Mouse (Mus musculus) lung, adult 10 weeks (tissue): ENCODE results near the gene Gm13090. TPM values are rescaled to one million over a fixed set of nuclear protein-coding genes. Genes with fewer than 3 reads are reported as not detected.

Experiments
- polyA plus RNA-seq: library from polyadenylated mRNA; stranded (reverse); fragments of 350-450 nt; fragmentation: Illumina TruSeq; extraction: RNeasy Lipid Tissue Mini Kit (QIAGEN cat#74804); gene quantifications from one replicate; pipeline ENCODE4 v1.2.3, GENCODE M21; 2014; ENCODE audit warnings: low read depth, low replicate concordance; ENCODE audit not compliant: insufficient read depth

Gene Gm13090
- polyA plus RNA-seq: not detected

DNA sequence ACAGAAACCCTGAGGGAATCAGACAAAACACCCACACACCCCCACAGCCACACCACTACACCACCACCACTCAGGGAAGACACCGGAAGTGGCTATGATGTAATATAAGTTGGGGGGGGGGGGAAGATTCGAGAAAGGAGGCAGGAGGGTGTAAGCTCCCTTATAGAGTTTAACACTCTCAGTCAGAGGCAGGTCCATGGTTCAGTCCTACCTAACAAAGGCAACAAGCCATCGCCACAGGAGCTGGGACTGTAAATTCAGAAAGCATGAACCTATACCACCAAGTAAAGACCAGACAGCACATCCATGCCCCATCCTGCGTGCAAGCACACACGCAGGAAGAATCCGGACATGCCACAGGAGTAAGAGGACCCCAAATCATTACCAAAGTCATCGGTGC lies at the start of gene Gm13090:
TSS of gene Gm13090 (plus strand) at position 301 of the 400 bp plus-strand sequence.

DNA sequence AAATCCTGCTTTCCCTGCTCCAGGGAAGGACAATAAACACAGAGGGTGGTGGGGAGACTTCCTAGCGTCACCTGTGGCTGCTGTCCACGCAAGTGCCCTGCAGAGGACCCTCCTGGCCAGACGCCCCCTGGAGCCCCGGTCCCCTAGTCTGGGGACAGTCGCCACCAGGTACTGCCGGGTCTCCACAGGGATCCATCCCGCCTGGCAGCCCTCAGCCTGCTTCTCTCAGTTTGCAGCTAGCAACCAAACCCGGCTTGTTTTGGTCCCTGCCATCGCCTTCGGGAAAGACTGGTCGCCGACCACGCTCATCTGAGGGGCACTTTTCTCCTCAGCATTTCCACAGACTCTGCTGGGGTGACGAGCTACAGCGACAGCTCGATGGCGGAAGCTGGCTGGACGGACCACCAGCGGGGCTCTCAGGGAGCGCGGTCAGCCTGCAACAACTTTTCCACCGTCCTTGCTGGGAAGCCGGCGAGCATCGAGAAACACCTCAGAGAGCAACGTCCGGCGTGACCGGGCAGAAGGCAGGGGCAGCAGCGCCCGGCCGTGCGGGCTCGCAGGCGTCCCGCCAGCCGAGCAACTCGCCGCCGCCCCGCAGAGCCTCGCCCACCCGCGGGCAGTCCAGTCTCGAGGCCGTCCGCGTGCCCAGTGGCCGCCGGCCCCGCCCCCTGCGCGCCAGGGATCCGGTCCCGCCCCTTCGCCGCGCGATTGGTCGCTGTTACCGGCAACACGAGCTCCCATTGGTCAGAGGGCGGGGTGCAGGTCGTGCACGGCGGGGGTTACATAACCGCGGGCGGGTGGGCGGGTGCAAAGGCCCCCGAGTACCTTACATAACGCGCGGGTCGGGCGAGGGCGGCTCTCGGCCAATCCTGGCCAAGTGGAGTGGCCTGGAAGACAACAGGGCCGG lies 45.1 kb upstream of the Gm13090 start, which contains the start of gene Per3:
TSS of gene Per3 (minus strand) at position 629 of the 907 bp plus-strand sequence.

DNA sequence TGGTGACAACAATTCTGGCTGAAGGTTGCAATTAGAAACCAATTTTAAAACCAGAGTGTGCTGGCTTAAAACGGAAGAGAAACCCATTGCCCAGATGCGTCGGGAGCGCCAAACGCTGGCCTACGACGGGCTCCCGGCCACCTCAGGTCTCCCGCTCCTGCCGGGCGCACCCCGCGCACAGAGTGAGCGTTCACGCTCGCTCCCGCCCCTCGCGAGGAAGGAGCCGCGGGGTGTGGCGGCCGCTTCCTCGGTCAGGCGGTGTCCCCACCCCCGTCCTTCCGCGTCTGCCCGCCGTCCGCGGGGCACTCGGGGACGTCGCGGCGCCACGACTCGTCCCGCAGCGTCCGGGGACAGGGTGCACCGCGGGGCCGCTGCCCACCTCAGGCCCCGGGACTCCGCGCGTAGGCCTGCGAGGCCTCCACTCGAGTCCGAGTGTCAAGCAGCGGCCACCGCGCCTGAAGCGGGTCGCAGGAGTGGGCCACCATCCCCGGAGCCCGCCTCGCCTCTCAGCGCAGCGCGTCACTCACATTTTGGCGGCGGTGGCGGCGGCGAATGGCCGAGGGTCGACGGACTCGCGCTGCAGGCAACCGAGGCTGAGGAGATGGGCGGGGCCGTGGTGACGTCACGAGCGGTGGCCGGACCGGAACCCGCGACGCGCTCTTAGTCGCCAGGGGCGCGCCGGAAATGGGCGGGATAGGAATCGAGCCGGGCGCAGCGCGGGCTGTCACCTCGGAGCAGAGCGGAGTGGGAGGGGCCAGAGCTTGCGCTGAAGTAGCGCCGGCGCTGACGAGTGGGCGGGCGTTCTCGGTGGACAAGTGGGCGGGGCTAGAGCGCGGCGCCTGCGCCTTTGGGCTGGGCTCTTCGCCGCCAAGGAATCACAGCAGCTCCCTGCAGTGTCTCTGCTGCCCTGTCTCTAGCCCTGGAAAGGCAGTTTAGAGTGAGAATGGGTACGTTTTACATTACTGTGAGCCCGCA lies 31.7 kb upstream of the Gm13090 start, which contains the start of gene Vamp3:
TSS of gene Vamp3 (minus strand) at position 617 of the 975 bp plus-strand sequence.

Other genes starting within 250 kb of the Gm13090 start
- gene Errfi1, start 235.7 kb upstream of the Gm13090 start, polyA plus RNA-seq: 58.7 TPM
- gene Park7, start 175.1 kb upstream of the Gm13090 start, polyA plus RNA-seq: 185 TPM
- gene Tnfrsf9, start 175.0 kb upstream of the Gm13090 start, polyA plus RNA-seq: 0.81 TPM
- gene Uts2, start 92.5 kb upstream of the Gm13090 start, polyA plus RNA-seq: not detected
- 3.8 TPM for gene Per3, start 44.9 kb upstream of the Gm13090 start, polyA plus RNA-seq
- gene Vamp3, start 31.6 kb upstream of the Gm13090 start, polyA plus RNA-seq: 85.7 TPM